Mouse (Mus musculus): Measurements from ENCODE around the gene Jarid2. TPM values are rescaled to one million over a fixed set of nuclear protein-coding genes. Genes with fewer than 3 reads are reported as not detected.

Jarid2 gene
- polyA plus RNA-seq, 1 experiment from 2014 or later, result 8.0 TPM

GRCm38 (mm10) chr13:44917202-44917601 lies 187.9 kb downstream of the Jarid2 start:
- DNase-seq (ENCODE audit: low spot score), result no peak
- 92% methylated on average over 4 of the region's 4 CpGs for WGBS
- no peak for ATAC-seq (ENCODE audit: low FRiP score, low TSS enrichment)
- no peaks in the 10 kb centered on the region for H3K4me1 ChIP-seq (replicated peaks; ENCODE audit: control insufficient read depth, insufficient read depth)
- H3K27ac ChIP-seq (replicated peaks), result no peak overlapping the region
- TF ChIP-seq CTCF (IDR thresholded peaks at IDR 0.05; ENCODE audit: low read depth) (no peak), EP300 (optimal IDR thresholded peaks at IDR 0.05) (no peak)
- H3K4me3 ChIP-seq (ENCODE audit: low read depth, low read length), result no peak overlapping the region
- H3K9ac ChIP-seq (ENCODE audit: low read length), result no peak overlapping the region
- H3K4me2 ChIP-seq (replicated peaks; ENCODE audit: low read depth), result no peak overlapping the region
- H3K27me3 ChIP-seq (ENCODE audit: control insufficient read depth, insufficient read depth, low read length), result no peaks in the 10 kb centered on the region
- peaks cover 32% of the 10 kb centered on the region for H3K36me3 ChIP-seq (ENCODE audit: control insufficient read depth, insufficient read depth, low read length)
- H3K9me3 ChIP-seq (ENCODE audit: control insufficient read depth, low read length), result no peaks in the 10 kb centered on the region

GRCm38 (mm10) chr13:44918269-44918668 lies 189.0 kb downstream of the Jarid2 start:
- no peaks in the 10 kb centered on the region for H3K9me3 ChIP-seq (ENCODE audit: control insufficient read depth, low read length)
- DNase-seq (ENCODE audit: low spot score) (no peak), ATAC-seq (ENCODE audit: low FRiP score, low TSS enrichment) (no peak)
- H3K27ac ChIP-seq (replicated peaks), result no peak overlapping the region
- H3K27me3 ChIP-seq (ENCODE audit: control insufficient read depth, insufficient read depth, low read length), result no peaks in the 10 kb centered on the region
- H3K4me2 ChIP-seq (replicated peaks; ENCODE audit: low read depth), result no peak overlapping the region
- H3K36me3 ChIP-seq (ENCODE audit: control insufficient read depth, insufficient read depth, low read length), result peaks cover 29% of the 10 kb centered on the region
- 98% methylated on average over 2 of the region's 2 CpGs for WGBS
- no peak overlapping the region for H3K4me3 ChIP-seq (ENCODE audit: low read depth, low read length)
- no peaks in the 10 kb centered on the region for H3K4me1 ChIP-seq (replicated peaks; ENCODE audit: control insufficient read depth, insufficient read depth)
- H3K9ac ChIP-seq (ENCODE audit: low read length), result no peak overlapping the region
- TF ChIP-seq EP300 (optimal IDR thresholded peaks at IDR 0.05) (no peak), CTCF (IDR thresholded peaks at IDR 0.05; ENCODE audit: low read depth) (no peak)

- ATAC-seq (ENCODE audit: low FRiP score, low TSS enrichment), result no peak
- WGBS, result 65% methylated on average over 10 of the region's 10 CpGs
These were observed 191.8 kb downstream of the Jarid2 start for GRCm38 (mm10) chr13:44921095-44921494.

GRCm38 (mm10) chr13:44921721-44922120 lies 192.4 kb downstream of the Jarid2 start:
- Histone ChIP-seq H3K36me3 (ENCODE audit: control insufficient read depth, insufficient read depth, low read length) (peaks cover 24% of the 10 kb centered on the region), H3K4me1 (replicated peaks; ENCODE audit: control insufficient read depth, insufficient read depth) (no peaks in the 10 kb centered on the region)
- 83% methylated on average over 5 of the region's 5 CpGs for WGBS

More at GRCm38 (mm10) chr13:44921095-44921494, 191.8 kb downstream of the Jarid2 start:
- no peaks in the 10 kb centered on the region for H3K9me3 ChIP-seq (ENCODE audit: control insufficient read depth, low read length)
- no peak overlapping the region for H3K4me3 ChIP-seq (ENCODE audit: low read depth, low read length)
- TF ChIP-seq EP300 (optimal IDR thresholded peaks at IDR 0.05) (no peak), CTCF (IDR thresholded peaks at IDR 0.05; ENCODE audit: low read depth) (no peak)
- no peak overlapping the region for H3K4me2 ChIP-seq (replicated peaks; ENCODE audit: low read depth)
- no peak overlapping the region for H3K9ac ChIP-seq (ENCODE audit: low read length)
- no peaks in the 10 kb centered on the region for H3K27me3 ChIP-seq (ENCODE audit: control insufficient read depth, insufficient read depth, low read length)
- peak; percentile 9 for DNase-seq (ENCODE audit: low spot score)
- no peaks in the 10 kb centered on the region for H3K4me1 ChIP-seq (replicated peaks; ENCODE audit: control insufficient read depth, insufficient read depth)
- peaks cover 24% of the 10 kb centered on the region for H3K36me3 ChIP-seq (ENCODE audit: control insufficient read depth, insufficient read depth, low read length)
- H3K27ac ChIP-seq (replicated peaks), result no peak overlapping the region

GRCm38 (mm10) chr13:44924042-44924441 lies 194.8 kb downstream of the Jarid2 start:
- TF ChIP-seq EP300 (optimal IDR thresholded peaks at IDR 0.05), result no peak
- TF ChIP-seq CTCF (IDR thresholded peaks at IDR 0.05; ENCODE audit: low read depth), result no peak
- Histone ChIP-seq H3K36me3 (ENCODE audit: control insufficient read depth, insufficient read depth, low read length) (peaks cover 24% of the 10 kb centered on the region), H3K9ac (ENCODE audit: low read length) (no peak overlapping the region), H3K4me2 (replicated peaks; ENCODE audit: low read depth) (no peak overlapping the region), H3K4me3 (ENCODE audit: low read depth, low read length) (no peak overlapping the region), H3K27me3 (ENCODE audit: control insufficient read depth, insufficient read depth, low read length) (no peaks in the 10 kb centered on the region), H3K27ac (replicated peaks) (no peak overlapping the region), H3K4me1 (replicated peaks; ENCODE audit: control insufficient read depth, insufficient read depth) (no peaks in the 10 kb centered on the region), H3K9me3 (ENCODE audit: control insufficient read depth, low read length) (no peaks in the 10 kb centered on the region)
- ATAC-seq (ENCODE audit: low FRiP score, low TSS enrichment) (no peak), DNase-seq (ENCODE audit: low spot score) (no peak)
- WGBS, result 82% methylated on average over 3 of the region's 3 CpGs

More at GRCm38 (mm10) chr13:44921721-44922120, 192.4 kb downstream of the Jarid2 start:
- ATAC-seq (ENCODE audit: low FRiP score, low TSS enrichment), result no peak
- no peak for DNase-seq (ENCODE audit: low spot score)
- H3K27me3 ChIP-seq (ENCODE audit: control insufficient read depth, insufficient read depth, low read length), result no peaks in the 10 kb centered on the region
- H3K9me3 ChIP-seq (ENCODE audit: control insufficient read depth, low read length), result no peaks in the 10 kb centered on the region
- H3K4me3 ChIP-seq (ENCODE audit: low read depth, low read length), result no peak overlapping the region
- TF ChIP-seq CTCF (IDR thresholded peaks at IDR 0.05; ENCODE audit: low read depth) (no peak), EP300 (optimal IDR thresholded peaks at IDR 0.05) (no peak)
- H3K4me2 ChIP-seq (replicated peaks; ENCODE audit: low read depth), result no peak overlapping the region
- H3K27ac ChIP-seq (replicated peaks), result no peak overlapping the region
- no peak overlapping the region for H3K9ac ChIP-seq (ENCODE audit: low read length)

GRCm38 (mm10) chr13:44925173-44925572 lies 195.9 kb downstream of the Jarid2 start:
- Histone ChIP-seq H3K4me1 (replicated peaks; ENCODE audit: control insufficient read depth, insufficient read depth) (no peaks in the 10 kb centered on the region), H3K9ac (ENCODE audit: low read length) (no peak overlapping the region), H3K36me3 (ENCODE audit: control insufficient read depth, insufficient read depth, low read length) (peaks cover 20% of the 10 kb centered on the region), H3K27me3 (ENCODE audit: control insufficient read depth, insufficient read depth, low read length) (no peaks in the 10 kb centered on the region), H3K9me3 (ENCODE audit: control insufficient read depth, low read length) (no peaks in the 10 kb centered on the region), H3K27ac (replicated peaks) (no peak overlapping the region), H3K4me3 (ENCODE audit: low read depth, low read length) (no peak overlapping the region), H3K4me2 (replicated peaks; ENCODE audit: low read depth) (no peak overlapping the region)
- ATAC-seq (ENCODE audit: low FRiP score, low TSS enrichment), result peak; percentile 61; the same call in 1 of the 2 replicates
- DNase-seq (ENCODE audit: low spot score), result no peak
- WGBS, result 81% methylated on average over 2 of the region's 2 CpGs
- TF ChIP-seq CTCF (IDR thresholded peaks at IDR 0.05; ENCODE audit: low read depth) (no peak), EP300 (optimal IDR thresholded peaks at IDR 0.05) (no peak)

Data from stomach, postnatal 0 days (tissue).